Mouse (Mus musculus): ENCODE measurements around the gene Rhoj.

DNA sequence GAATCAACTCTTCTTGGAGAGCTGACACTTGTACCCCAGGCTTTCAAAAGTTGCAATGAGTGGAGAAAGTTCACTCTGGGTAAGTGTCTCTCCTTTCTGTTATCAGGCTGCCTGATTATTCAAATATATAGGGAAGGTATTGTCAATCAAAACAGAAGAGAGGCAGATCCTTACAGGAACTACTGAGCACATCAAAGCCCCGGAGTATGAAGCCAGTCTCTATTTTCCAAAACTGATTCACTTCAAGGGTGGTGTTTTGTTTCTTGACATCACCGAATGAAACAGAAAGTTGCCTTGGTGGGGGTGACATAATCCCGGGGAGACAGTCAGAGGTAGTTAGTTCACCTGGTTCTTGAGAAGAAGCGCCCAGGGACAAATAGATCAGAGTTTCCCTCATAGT lies 108.6 kb downstream of the Rhoj start, which contains the start of gene Gphb5:
- TF ChIP-seq POLR2A (IDR thresholded peaks at IDR 0.05; ENCODE audit: low read depth, low read length) (no peak), RAD21 (IDR thresholded peaks at IDR 0.05; ENCODE audit: low read depth, low read length) (no peak), MYC (IDR thresholded peaks at IDR 0.05; ENCODE audit: low read depth, low read length) (no peak), ZC3H11A (IDR thresholded peaks at IDR 0.05; ENCODE audit: low read depth, low read length) (no peak)
